Mouse (Mus musculus): ENCODE data around the gene Fam193a.

DNA sequence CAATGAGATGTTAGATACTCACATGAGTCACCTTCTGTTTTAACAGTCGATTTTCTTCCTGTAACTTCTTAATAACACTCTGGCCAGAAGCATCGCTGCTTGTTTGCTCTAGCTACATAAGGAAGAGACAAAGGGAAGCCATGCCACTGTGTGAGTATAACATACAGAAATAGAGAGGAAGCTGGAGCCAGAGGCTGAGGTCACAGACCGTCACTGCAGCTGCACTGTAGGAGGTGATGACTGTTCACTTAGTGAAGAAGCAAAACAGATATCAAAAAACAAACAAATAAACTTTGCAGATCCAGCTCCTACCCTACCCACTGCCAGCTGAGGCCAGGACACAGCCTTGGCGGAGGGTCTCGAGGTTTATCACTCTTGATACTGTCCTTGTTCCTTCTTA, 131.2 kb downstream of the Fam193a start:
- TF ChIP-seq CTCF (IDR thresholded peaks at IDR 0.05; ENCODE audit: borderline replicate concordance, insufficient read depth, low read length) (no peak), POLR2A (IDR thresholded peaks at IDR 0.05; ENCODE audit: low read depth, low read length) (no peak)

Measured in embryonic fibroblast, embryonic 13.5 days (primary cell).